Mouse (Mus musculus) kidney, postnatal 36 days (tissue): ENCODE data around the gene Fcrla.

ENCODE experiments used
- DNase-seq, 2 experiments: peaks; one replicate each; pipeline ENCODE4 v3.0.0; 2021 to 2022; ENCODE audit warnings: mixed read lengths in 2 of 2

Fcrla gene

GRCm38 (mm10) chr1:170884978-170885561 is 42.3 kb downstream of the Fcrla start, which contains the start of the genes Gm26620 and Dusp12:
Gm26620 (plus strand) TSS chr1:170885065.
Dusp12 (minus strand) TSS chr1:170885540.
- DNase-seq = peak; percentile 90 to 91

GRCm38 (mm10) chr1:170884390-170884789 is 43.0 kb downstream of the Fcrla start:
- DNase-seq = no peak

DNA sequence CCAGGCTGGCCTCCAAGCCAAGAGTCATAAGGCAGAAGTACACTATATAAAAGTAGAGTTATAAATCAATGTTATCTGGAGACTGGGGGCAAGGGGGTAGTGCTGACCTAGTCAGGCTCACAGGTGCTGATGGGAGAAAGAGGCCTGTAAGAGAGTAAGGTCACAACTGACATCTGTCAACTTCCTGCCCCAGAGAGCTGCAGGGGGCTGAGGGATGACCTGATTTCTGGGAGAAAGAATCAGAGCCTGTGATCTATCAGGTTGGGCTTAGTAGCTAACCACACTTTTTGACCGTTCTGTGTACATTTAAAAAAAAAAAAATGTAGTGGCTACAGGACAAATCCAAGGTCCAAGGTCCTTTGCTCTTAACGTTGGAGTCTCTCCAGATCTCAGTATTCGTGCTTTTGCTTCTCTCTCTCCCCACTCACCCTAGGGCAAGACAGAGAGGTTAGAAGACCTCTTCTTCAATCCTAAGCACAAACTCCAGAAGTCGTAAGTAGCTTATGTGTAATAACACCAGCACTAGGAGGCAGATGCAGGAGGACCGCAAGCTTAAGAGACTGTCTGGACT is 44.4 kb downstream of the Fcrla start:
- DNase-seq = peak in 1 of 2 experiments; percentile 58

DNA sequence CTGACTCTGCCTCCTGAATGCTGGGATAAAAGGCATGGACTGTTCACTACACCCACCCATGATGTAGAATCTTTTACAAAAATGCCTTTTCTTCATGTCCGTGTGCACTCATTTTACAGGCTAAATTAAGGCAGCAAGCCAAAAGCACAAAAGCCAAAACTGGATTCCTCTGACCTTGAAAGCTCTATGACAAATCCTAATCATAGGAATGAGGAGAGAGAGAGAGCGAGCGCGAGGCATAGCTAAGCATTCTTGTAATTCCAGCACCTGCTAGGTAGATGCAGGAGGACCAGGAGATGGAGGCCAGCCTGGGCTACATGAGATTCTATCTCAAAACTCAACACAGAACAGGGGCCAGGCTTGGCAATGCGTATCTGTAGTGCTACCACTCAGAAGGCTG is 50.5 kb downstream of the Fcrla start:
- DNase-seq = no peak

GRCm38 (mm10) chr1:170875676-170876075 is 51.7 kb downstream of the Fcrla start:
- DNase-seq = no peak

GRCm38 (mm10) chr1:170871961-170872360 is 55.4 kb downstream of the Fcrla start:
- DNase-seq = no peak

- no peak for DNase-seq
Observed at GRCm38 (mm10) chr1:170871402-170871801, 56.0 kb downstream of the Fcrla start.

DNA sequence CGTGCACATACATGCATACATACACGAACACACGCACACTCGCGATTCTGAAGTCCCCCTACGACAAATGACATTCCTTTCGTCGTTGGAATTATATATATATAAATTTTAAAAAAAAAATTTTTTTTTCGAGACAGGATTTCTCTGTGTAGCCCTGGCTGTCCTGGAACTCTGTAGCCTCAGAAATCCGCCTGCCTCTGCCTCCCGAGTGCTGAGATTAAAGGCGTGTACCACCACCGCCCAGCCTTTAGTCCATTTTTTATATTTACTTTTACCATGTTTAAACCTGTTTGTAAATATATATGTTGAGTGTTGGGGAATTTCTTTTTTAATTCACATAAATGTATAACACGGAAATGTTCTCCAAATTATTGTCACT is 58.5 kb downstream of the Fcrla start:
- DNase-seq = no peak

- peak; percentile 81 to 85 for DNase-seq
Observed at GRCm38 (mm10) chr1:170868107-170868904, 59.1 kb downstream of the Fcrla start.

- DNase-seq = peak; percentile 96 to 97
Observed at GRCm38 (mm10) chr1:170867691-170868105, 59.7 kb downstream of the Fcrla start, which contains the start of gene Atf6. Atf6 (minus strand) TSS chr1:170867771.
